Mouse (Mus musculus): ENCODE results near the gene Vmn1r233. TPM values are rescaled to one million over a fixed set of nuclear protein-coding genes. Genes with fewer than 3 reads are reported as not detected.

Gene Vmn1r233
- not detected in 2 replicates for polyA plus RNA-seq (2012; rRNA removed; ENCODE audit: low replicate concordance)

GRCm38 (mm10) chr17:20996364-20996763 is at the start of gene Vmn1r233:
Gene Vmn1r233, minus strand, starts transcription at chr17:20996464.

GRCm38 (mm10) chr17:21008382-21009331 is 12.4 kb upstream of the Vmn1r233 start, which contains the start of gene Zfp160:
Gene Zfp160, plus strand, starts transcription at chr17:21008903.

GRCm38 (mm10) chr17:20944985-20945891 is 51.0 kb downstream of the Vmn1r233 start, which contains the start of gene Ppp2r1a:
Gene Ppp2r1a, plus strand, starts transcription at chr17:20945311.

Other genes starting within 250 kb of the Vmn1r233 start
- not detected in 2 replicates for gene Vmn1r228, start 210.3 kb downstream of the Vmn1r233 start, polyA plus RNA-seq (2012; rRNA removed; ENCODE audit: low replicate concordance)
- gene Vmn1r229, start 184.9 kb downstream of the Vmn1r233 start, polyA plus RNA-seq (2012; rRNA removed; ENCODE audit: low replicate concordance), result not detected in 2 replicates
- not detected in 2 replicates for gene Vmn1r230, start 156.0 kb downstream of the Vmn1r233 start, polyA plus RNA-seq (2012; rRNA removed; ENCODE audit: low replicate concordance)
- not detected in 2 replicates for gene Vmn1r231, start 91.4 kb downstream of the Vmn1r233 start, polyA plus RNA-seq (2012; rRNA removed; ENCODE audit: low replicate concordance)
- not detected in 2 replicates for gene Vmn1r232, start 76.8 kb downstream of the Vmn1r233 start, polyA plus RNA-seq (2012; rRNA removed; ENCODE audit: low replicate concordance)
- 86.2 and 96.5 TPM in 2 replicates for gene Ppp2r1a, start 51.2 kb downstream of the Vmn1r233 start, polyA plus RNA-seq (2012; rRNA removed; ENCODE audit: low replicate concordance)
- 0.36 and 0.44 TPM in 2 replicates for gene Zfp160, start 12.4 kb upstream of the Vmn1r233 start, polyA plus RNA-seq (2012; rRNA removed; ENCODE audit: low replicate concordance)
- not detected in 2 replicates for gene Vmn1r234, start 229.6 kb upstream of the Vmn1r233 start, polyA plus RNA-seq (2012; rRNA removed; ENCODE audit: low replicate concordance)